Mouse (Mus musculus) heart, embryonic 11.5 days (tissue): ENCODE measurements around the gene Gm20479. TPM values are rescaled to one million over a fixed set of nuclear protein-coding genes. Genes with fewer than 3 reads are reported as not detected.

Experiments
- ATAC-seq: fragments of 200-750 bp; cut with Nextera tagmentation; replicated peaks from 2 replicates; pipeline ENCODE4 v1.8.0; 2017; ENCODE audit warnings: moderate library complexity; ENCODE audit not compliant: insufficient number of reproducible peaks, low FRiP score, low TSS enrichment
- H3K27ac ChIP-seq: fragments of 300-500 bp; sonication (generic); 2 replicates; pipeline ENCODE4 v1.5.1; 2014; ENCODE audit warnings: mild to moderate bottlenecking, low read depth, low read length
- H3K27me3 ChIP-seq: fragments of 300-500 bp; sonication (generic); 2 replicates; pipeline ENCODE4 v1.6.1; 2014; ENCODE audit warnings: mild to moderate bottlenecking, low read length, mixed read lengths; ENCODE audit not compliant: control insufficient read depth, insufficient read depth
- H3K36me3 ChIP-seq: fragments of 300-500 bp; sonication (generic); 2 replicates; pipeline ENCODE4 v1.6.1; 2014; ENCODE audit warnings: mild to moderate bottlenecking, low read length, moderate library complexity, mixed read lengths; ENCODE audit not compliant: control insufficient read depth, insufficient read depth
- H3K4me1 ChIP-seq: fragments of 300-500 bp; sonication (generic); 2 replicates; pipeline ENCODE4 v1.6.1; 2014; ENCODE audit warnings: low read length; ENCODE audit not compliant: control insufficient read depth, insufficient read depth
- H3K4me2 ChIP-seq: fragments of 300-500 bp; sonication (generic); 2 replicates; pipeline ENCODE4 v1.6.1; 2014; ENCODE audit warnings: mild to moderate bottlenecking, moderate library complexity
- H3K4me3 ChIP-seq: fragments of 300-500 bp; sonication (generic); 2 replicates; pipeline ENCODE4 v1.5.1; 2014; ENCODE audit warnings: low read depth, low read length
- H3K9ac ChIP-seq: fragments of 300-500 bp; sonication (generic); 2 replicates; pipeline ENCODE4 v1.6.1; 2014; ENCODE audit warnings: mild to moderate bottlenecking, low read depth, low read length, moderate library complexity
- H3K9me3 ChIP-seq: fragments of 300-500 bp; sonication (generic); replicated peaks from 2 replicates; pipeline ENCODE4 v1.6.1; 2016; ENCODE audit warnings: low read length; ENCODE audit not compliant: control insufficient read depth
- WGBS: fragments of 180-500 bp; shearing (Covaris S2); extraction: QIAGEN DNeasy Blood & Tissue Kit; methylation state at CpG from one replicate; pipeline ENCODE4 v1.1.7; 2014; ENCODE audit not compliant: insufficient replicate concordance; 5-methylcytosine and 5-hydroxymethylcytosine counted together
- polyA plus RNA-seq: library from polyadenylated mRNA; unstranded; fragments of >200 nt; fragmentation: Nextera tagmentation; extraction: Ambion mirVana; gene quantifications from 2 replicates; pipeline ENCODE4 v1.2.1, GENCODE M21; 2014

Gm20479 gene
- polyA plus RNA-seq, 1 experiment from 2014 or later: 1.6 TPM

DNA sequence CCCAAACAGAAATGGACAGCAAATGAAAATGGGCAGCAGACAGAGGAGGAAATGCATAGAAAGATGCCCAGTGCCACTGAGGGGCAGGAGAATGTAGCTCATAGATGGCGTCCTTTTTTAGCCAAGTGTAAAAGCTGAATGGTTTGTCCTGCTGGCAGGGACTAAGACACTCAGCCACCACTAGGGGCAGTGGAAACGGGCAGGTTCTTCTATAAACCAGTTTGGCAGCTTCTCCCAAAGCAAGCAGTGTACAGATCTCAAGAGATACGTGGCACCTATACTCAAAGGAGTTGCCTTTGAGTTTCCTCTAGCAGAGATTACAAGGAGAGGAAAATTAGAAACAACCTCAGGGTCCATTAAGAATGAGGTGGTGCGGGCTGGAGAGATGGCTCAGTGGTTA, 21.2 kb upstream of the Gm20479 start:
- Histone ChIP-seq H3K36me3 (no peaks in the 10 kb centered on the region), H3K27ac (no peak overlapping the region), H3K4me2 (no peak overlapping the region), H3K27me3 (peaks cover 43% of the 10 kb centered on the region), H3K9ac (no peak overlapping the region), H3K4me1 (no peaks in the 10 kb centered on the region), H3K4me3 (no peak overlapping the region), H3K9me3 (no peaks in the 10 kb centered on the region)
- WGBS: 22% methylated on average over 4 of the region's 4 CpGs
- no peak for ATAC-seq

DNA sequence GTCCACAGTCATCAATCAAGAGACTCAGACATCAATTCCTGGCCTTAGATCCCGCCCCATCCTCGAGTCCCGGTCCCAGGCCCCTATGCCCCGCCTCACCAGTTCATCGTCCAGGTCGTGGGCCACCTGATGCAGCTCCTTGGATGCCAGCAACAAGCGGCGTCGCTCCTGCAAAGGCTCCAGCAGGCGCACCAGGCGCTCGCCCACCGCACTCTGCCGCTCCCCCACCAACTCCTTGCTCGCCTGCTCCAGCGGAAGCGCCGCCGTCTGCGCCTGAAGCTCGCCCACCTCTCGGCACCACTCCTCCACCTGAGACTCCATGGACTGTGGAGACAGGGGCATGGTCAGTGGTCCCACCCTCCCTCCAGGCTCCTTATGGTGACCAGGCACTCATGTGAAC, 18.1 kb upstream of the Gm20479 start:
- H3K4me3 ChIP-seq: no peak overlapping the region
- no peaks in the 10 kb centered on the region for H3K36me3 ChIP-seq
- no peak overlapping the region for H3K9ac ChIP-seq
- H3K27ac ChIP-seq: no peak overlapping the region
- no peak for ATAC-seq
- H3K27me3 ChIP-seq: peaks cover 74% of the 10 kb centered on the region
- no peaks in the 10 kb centered on the region for H3K4me1 ChIP-seq
- H3K4me2 ChIP-seq: no peak overlapping the region
- WGBS: 4% methylated on average over 22 of the region's 22 CpGs
- H3K9me3 ChIP-seq: no peaks in the 10 kb centered on the region

DNA sequence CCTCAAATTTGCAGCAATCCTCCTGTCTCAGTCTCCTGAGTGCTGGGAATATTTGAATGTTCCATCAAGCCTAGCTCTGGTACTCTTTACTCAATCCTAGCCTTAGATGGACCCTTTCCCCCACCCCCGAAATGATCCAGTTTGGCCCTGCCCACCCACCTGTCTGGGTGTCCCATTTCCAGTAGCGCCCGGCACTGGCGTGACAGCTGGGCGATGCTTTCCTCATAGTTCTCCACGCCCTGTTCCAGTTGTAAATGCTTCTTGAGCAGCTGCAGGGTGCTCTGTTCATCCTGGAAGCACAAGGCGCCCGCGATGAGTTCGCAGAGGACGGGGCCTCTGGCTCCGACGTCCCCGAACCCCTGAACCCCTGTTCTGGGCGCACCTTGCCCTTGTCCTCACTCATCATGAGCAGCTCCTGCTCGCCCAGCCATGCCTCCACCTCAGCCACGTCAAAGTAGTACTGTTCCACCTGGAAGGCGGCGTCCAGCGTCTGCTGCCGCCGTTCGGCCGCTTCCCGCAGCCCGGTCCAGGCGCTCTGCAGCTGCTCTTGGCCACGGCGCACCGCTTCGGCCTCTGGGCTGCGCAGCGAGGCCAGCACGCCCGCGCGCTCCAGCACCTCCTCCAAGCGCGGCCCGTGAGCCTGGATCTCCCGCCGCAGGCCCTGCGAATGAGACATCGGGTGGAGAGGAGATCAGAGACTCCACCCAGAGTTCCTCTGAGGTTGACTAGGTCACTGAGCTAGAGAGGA, 14.7 kb upstream of the Gm20479 start:
- Histone ChIP-seq H3K4me1 (peaks cover 5% of the 10 kb centered on the region), H3K27me3 (peaks cover 95% of the 10 kb centered on the region), H3K36me3 (no peaks in the 10 kb centered on the region), H3K27ac (no peak overlapping the region), H3K9me3 (no peaks in the 10 kb centered on the region; the same call in 1 of the 2 replicates), H3K9ac (no peak overlapping the region), H3K4me3 (peak overlapping the region; percentile 1; the same call in 1 of the 2 replicates), H3K4me2 (peak overlapping the region; percentile 29; the same call in 1 of the 2 replicates)
- ATAC-seq: no peak
- 7% methylated on average over 44 of the region's 44 CpGs for WGBS

DNA sequence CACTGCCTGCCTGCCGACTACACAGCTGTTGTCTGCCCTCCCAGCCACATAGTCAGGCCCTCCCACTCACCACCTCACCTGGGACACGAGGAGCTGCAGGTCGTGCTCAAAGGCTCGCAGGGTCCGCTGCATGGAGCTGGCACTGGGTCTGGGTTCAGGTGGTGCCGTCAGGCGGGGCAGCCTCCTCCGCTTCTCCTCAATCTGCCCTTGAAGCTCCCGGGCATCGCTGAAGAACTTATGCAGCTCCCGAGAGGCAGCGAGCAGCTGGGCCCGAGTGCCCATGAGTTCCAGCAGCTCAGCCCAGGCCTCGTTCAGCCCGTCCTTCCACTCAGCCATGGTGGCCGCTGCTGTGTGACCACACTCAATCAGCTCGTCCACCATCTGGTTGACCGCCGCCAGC, 11.9 kb upstream of the Gm20479 start:
- Histone ChIP-seq H3K27me3 (peaks cover 99% of the 10 kb centered on the region), H3K36me3 (no peaks in the 10 kb centered on the region), H3K4me3 (no peak overlapping the region), H3K4me2 (no peak overlapping the region), H3K9me3 (no peaks in the 10 kb centered on the region; the same call in 1 of the 2 replicates), H3K27ac (no peak overlapping the region), H3K9ac (no peak overlapping the region), H3K4me1 (peaks cover 8% of the 10 kb centered on the region)
- ATAC-seq: no peak
- 76% methylated on average over 19 of the region's 19 CpGs for WGBS

DNA sequence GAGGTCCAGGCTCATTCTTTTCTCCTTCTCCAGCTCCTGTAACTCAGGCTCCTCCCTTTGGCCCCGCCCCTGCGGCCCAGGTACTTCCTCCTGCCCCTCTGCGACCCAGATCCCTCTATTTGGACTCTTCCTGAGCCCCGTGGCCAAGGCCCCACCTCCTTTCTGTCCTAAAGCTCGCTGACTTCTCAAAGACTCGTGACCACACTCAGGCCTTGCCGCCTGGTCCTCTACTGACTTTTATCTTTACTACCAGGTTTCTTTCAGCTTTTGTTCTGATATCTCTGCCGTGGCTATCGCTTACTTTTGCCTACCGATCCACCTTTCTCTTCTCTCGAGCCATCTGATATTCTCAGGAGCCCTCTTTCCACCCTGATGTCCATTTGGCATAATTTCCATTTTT, 10.8 kb upstream of the Gm20479 start:
- Histone ChIP-seq H3K27ac (no peak overlapping the region), H3K4me3 (no peak overlapping the region), H3K9me3 (no peaks in the 10 kb centered on the region; the same call in 1 of the 2 replicates), H3K4me2 (peak overlapping the region; percentile 43; the same call in 1 of the 2 replicates), H3K9ac (no peak overlapping the region), H3K4me1 (peaks cover 9% of the 10 kb centered on the region), H3K36me3 (no peaks in the 10 kb centered on the region), H3K27me3 (peaks cover 99% of the 10 kb centered on the region)
- 9% methylated on average over 11 of the region's 11 CpGs for WGBS
- no peak for ATAC-seq

DNA sequence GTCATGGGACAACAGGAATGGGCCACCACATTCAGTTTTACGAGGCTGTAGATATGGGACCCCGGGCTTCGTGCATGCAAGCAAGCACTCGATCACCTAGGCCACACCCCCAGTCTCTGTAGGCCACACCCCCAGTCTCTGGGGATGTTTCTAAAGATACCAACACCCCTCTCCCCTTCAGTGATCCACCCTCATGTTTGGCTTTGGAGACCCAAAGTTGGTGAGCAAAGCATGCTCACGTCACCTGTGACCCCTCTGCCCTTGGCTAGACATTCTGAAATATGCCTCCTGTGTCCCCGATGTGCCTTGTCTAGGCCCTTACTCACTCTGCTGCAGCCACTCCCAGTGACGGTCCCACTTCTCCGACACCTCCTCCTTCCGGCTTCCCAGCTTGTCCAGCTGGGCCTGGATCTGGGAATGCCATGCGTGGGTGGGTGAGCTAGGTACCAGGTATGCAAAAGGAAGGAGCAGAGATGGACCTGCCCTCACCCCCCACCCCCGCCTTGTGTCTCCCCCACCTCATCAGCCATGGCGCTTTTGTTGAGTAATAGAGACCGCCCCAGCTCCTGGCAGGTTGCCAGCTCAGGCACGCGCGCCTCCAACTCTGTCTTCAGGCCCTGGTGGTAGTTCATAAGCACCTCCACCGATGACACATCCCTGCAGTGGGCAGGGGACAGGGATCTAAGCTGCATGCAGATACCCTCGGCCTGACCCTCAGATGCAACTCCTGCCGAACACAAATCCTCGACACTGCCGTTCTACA, 9.0 kb upstream of the Gm20479 start:
- Histone ChIP-seq H3K4me1 (peaks cover 9% of the 10 kb centered on the region), H3K36me3 (no peaks in the 10 kb centered on the region), H3K4me2 (no peak overlapping the region), H3K9me3 (no peaks in the 10 kb centered on the region; the same call in 1 of the 2 replicates), H3K27ac (no peak overlapping the region), H3K9ac (no peak overlapping the region), H3K27me3 (peaks cover 84% of the 10 kb centered on the region), H3K4me3 (no peak overlapping the region)
- 35% methylated on average over 21 of the region's 21 CpGs for WGBS
- no peak for ATAC-seq

DNA sequence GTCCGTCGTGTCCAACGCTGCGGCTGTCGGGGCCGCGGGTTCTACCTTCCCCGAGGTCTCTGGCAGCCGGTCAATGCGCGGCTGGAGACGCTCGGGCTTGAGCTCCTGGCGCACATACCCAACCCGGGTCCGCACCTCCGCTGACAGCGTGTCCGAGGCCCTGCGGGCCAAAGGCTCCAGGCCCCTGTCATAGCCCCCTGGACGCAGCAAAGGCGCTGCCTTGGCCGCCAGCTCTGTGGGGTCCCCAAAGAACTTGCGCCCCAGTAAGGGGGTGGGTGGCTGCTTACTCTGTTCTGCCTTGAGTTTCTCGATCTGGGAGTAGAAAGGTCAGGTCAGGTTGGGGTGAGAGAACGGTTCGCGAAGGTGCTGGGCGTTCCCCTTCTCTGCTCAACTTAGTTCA, 7.2 kb upstream of the Gm20479 start:
- peak overlapping the region; percentile 35 for H3K4me2 ChIP-seq
- no peak for ATAC-seq
- H3K4me1 ChIP-seq: peaks cover 9% of the 10 kb centered on the region
- H3K4me3 ChIP-seq: peak overlapping the region; percentile 21; the same call in 1 of the 2 replicates
- 5% methylated on average over 29 of the region's 29 CpGs for WGBS
- H3K27me3 ChIP-seq: peaks cover 66% of the 10 kb centered on the region
- H3K27ac ChIP-seq: no peak overlapping the region
- no peaks in the 10 kb centered on the region for H3K9me3 ChIP-seq
- no peaks in the 10 kb centered on the region for H3K36me3 ChIP-seq
- H3K9ac ChIP-seq: no peak overlapping the region

DNA sequence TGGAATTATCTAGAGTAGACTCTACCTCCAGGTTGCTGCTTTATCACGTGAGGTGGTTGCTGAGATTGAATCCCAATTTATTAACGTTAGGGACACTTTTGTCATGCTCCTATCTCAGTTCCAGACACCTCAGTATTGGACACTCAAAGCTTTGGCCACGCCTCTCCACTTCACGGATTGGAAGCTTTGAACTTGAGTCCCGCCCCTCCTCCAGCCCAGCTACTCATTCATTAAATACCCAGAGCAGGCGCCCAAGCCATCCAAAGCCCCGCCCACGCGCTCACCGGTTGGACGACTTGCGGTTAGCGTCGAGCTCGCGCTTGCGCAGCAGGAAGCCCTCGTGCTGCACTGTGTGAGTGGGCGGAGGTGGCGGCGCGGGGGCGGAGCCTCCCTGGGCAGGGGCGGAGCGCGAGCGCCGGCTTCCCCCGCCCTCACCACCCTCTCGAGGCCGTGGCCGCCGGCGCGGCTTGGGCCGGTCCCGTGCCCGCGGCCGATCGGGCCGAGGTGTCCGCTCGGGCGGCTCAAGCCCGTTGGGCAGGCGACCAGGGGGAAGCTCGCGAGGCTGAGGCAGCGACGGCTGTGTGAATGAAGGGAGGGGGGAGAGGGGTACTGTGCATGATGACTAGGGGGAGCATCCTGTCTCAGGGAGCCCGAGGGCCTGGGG, 4.2 kb upstream of the Gm20479 start:
- Histone ChIP-seq H3K27ac (no peak overlapping the region), H3K4me1 (peaks cover 6% of the 10 kb centered on the region; the same call in 1 of the 2 replicates), H3K36me3 (no peaks in the 10 kb centered on the region), H3K9me3 (no peaks in the 10 kb centered on the region), H3K27me3 (peaks cover 37% of the 10 kb centered on the region), H3K9ac (peak overlapping the region; percentile 30; the same call in 1 of the 2 replicates), H3K4me2 (peak overlapping the region; percentile 60), H3K4me3 (peak overlapping the region; percentile 32)
- WGBS: under 1% methylated on average over 52 of the region's 52 CpGs
- ATAC-seq: peak; percentile 91
